Mouse (Mus musculus) G1E (cell line): ENCODE results near the gene Cad.

Experiments
- CTCF ChIP-seq: IDR thresholded peaks from 2 replicates; pipeline ENCODE4 v1.5.1; 2012; ENCODE audit warnings: low read depth, low read length, inconsistent platforms, mixed read lengths
- GATA1 ChIP-seq: IDR thresholded peaks from 2 replicates; pipeline ENCODE4 v1.6.1; 2012; ENCODE audit warnings: borderline replicate concordance, low read length, inconsistent platforms, mixed read lengths
- GATA2 ChIP-seq: IDR thresholded peaks from 2 replicates; pipeline ENCODE4 v1.6.1; 2012; ENCODE audit warnings: low read depth, low read length, inconsistent platforms, borderline replicate concordance
- POLR2AphosphoS5 ChIP-seq: IDR thresholded peaks from 2 replicates; pipeline ENCODE4 v1.6.1; 2012; ENCODE audit warnings: low read depth, low read length, inconsistent platforms; ENCODE audit not compliant: insufficient replicate concordance
- TAL1 ChIP-seq: conservative IDR thresholded peaks from 2 replicates; pipeline ENCODE4 v1.6.1; 2012; ENCODE audit warnings: low read depth, low read length, inconsistent platforms, mixed read lengths

DNA sequence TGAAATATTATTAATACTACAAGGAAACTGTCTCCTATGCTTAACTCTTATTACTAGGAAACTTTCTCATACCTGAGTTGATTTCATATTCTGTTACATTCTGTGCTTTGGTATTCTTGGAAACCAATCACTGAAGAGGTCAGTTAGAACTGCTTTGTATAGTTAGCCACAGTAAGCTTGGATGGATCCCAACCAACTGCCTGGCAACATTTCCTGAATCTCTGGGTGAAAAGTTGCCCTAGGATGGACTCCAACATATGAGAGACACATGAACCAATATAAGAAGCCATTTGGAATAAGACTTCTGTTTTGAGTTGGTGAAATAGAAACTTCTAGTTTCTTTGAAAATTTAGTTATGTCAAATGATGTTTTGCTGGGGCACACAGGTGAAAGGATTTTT is 29.9 kb upstream of the Cad start:
- TF ChIP-seq GATA1 (no peak), POLR2AphosphoS5 (no peak), CTCF (no peak), TAL1 (no peak), GATA2 (no peak)
